Mouse (Mus musculus): ENCODE data around the gene Tmem216.
A peak's percentile ranks its signal among the peaks of the same experiment; 100 is the strongest.

Gene Tmem216

GRCm38 (mm10) chr19:10495670-10496069 is 60.4 kb downstream of the Tmem216 start:
- no peak for DNase-seq (ENCODE audit: low read depth, low spot score)

- peak; percentile 45 for DNase-seq (ENCODE audit: low read depth, low spot score)
These were observed 69.7 kb downstream of the Tmem216 start for GRCm38 (mm10) chr19:10486264-10486738.

All from CD4-positive helper T cell, adult 2 months (primary cell).